Mouse (Mus musculus): Measurements from ENCODE around the gene Gm11757.
"Not testable (repeated sequence)": the region's sequence is repeated elsewhere in the genome, so short reads cannot be mapped to it uniquely, and the experiment has no call there.

Gm11757 gene

DNA sequence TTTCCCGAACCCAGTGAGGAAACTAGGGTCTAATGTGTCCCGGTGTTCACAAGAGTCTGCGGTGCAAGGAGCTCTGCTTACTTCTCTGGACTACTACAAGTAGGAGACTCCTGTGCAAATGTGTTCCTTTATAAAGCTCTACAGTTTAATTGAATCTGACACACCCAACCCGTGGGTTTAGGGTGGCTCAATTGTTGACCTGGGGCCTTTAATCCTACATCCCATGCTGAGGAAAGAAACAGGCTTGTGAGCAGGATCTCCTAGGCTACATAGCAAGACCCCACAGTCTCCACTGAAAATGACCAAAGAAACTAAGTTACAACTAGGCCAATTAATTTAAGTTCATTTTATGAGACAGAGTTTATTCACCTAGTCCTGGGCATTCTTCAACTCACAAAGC, at the start of gene Gm11757:
Gene Gm11757 (minus strand): TSS at position 101 of the 400 bp plus-strand sequence.
- H3K36me3 ChIP-seq (ENCODE audit: insufficient read depth, low read length); H3K4me1 ChIP-seq (replicated peaks; ENCODE audit: low read depth, low read length); H3K4me3 ChIP-seq (replicated peaks; ENCODE audit: low read length); H3K27me3 ChIP-seq (ENCODE audit: insufficient read depth, low read length); H3K9me3 ChIP-seq (ENCODE audit: low read length): not testable (repeated sequence)

- not testable (repeated sequence) for H3K4me1 ChIP-seq (replicated peaks; ENCODE audit: low read depth, low read length); H3K36me3 ChIP-seq (ENCODE audit: insufficient read depth, low read length); H3K4me3 ChIP-seq (replicated peaks; ENCODE audit: low read length); H3K27me3 ChIP-seq (ENCODE audit: insufficient read depth, low read length)
- H3K9me3 ChIP-seq (ENCODE audit: low read length): peaks cover 15% of the 10 kb centered on the region
Observed at GRCm38 (mm10) chr4:73920660-73921059, 29.7 kb upstream of the Gm11757 start, which contains the start of gene Gm11756. TSS of gene Gm11756 (minus strand) at chr4:73920760.

DNA sequence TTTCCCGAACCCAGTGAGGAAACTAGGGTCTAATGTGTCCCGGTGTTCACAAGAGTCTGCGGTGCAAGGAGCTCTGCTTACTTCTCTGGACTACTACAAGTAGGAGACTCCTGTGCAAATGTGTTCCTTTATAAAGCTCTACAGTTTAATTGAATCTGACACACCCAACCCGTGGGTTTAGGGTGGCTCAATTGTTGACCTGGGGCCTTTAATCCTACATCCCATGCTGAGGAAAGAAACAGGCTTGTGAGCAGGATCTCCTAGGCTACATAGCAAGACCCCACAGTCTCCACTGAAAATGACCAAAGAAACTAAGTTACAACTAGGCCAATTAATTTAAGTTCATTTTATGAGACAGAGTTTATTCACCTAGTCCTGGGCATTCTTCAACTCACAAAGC, 14.9 kb upstream of the Gm11757 start, which contains the start of gene Gm13871:
Gene Gm13871 (minus strand): TSS at position 101 of the 400 bp plus-strand sequence.
- H3K4me1 ChIP-seq (replicated peaks; ENCODE audit: low read depth, low read length); H3K9me3 ChIP-seq (ENCODE audit: low read length); H3K27me3 ChIP-seq (ENCODE audit: insufficient read depth, low read length); H3K4me3 ChIP-seq (replicated peaks; ENCODE audit: low read length); H3K36me3 ChIP-seq (ENCODE audit: insufficient read depth, low read length): not testable (repeated sequence)

DNA sequence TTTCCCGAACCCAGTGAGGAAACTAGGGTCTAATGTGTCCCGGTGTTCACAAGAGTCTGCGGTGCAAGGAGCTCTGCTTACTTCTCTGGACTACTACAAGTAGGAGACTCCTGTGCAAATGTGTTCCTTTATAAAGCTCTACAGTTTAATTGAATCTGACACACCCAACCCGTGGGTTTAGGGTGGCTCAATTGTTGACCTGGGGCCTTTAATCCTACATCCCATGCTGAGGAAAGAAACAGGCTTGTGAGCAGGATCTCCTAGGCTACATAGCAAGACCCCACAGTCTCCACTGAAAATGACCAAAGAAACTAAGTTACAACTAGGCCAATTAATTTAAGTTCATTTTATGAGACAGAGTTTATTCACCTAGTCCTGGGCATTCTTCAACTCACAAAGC, 14.7 kb downstream of the Gm11757 start, which contains the start of gene Gm11758:
Gene Gm11758 (minus strand): TSS at position 101 of the 400 bp plus-strand sequence.
- H3K9me3 ChIP-seq (ENCODE audit: low read length); H3K4me3 ChIP-seq (replicated peaks; ENCODE audit: low read length); H3K36me3 ChIP-seq (ENCODE audit: insufficient read depth, low read length); H3K27me3 ChIP-seq (ENCODE audit: insufficient read depth, low read length); H3K4me1 ChIP-seq (replicated peaks; ENCODE audit: low read depth, low read length): not testable (repeated sequence)
